Mouse (Mus musculus) testis, adult 2 months (tissue): ENCODE measurements around the gene Vars2.
A peak's percentile ranks its signal among the peaks of the same experiment; 100 is the strongest.

Experiments
- CTCF ChIP-seq: fragments of 200-500 bp; IDR thresholded peaks from 2 replicates; pipeline ENCODE4 v1.5.1; 2012; ENCODE audit warnings: low read depth, mild to moderate bottlenecking, inconsistent platforms, low read length, moderate library complexity; ENCODE audit not compliant: control insufficient read depth, insufficient read depth, insufficient replicate concordance
- POLR2A ChIP-seq: fragments of 200-500 bp; IDR thresholded peaks from 2 replicates; pipeline ENCODE4 v1.6.1; 2012; ENCODE audit warnings: low read depth, mild to moderate bottlenecking, inconsistent platforms, low read length, moderate library complexity; ENCODE audit not compliant: control insufficient read depth

DNA sequence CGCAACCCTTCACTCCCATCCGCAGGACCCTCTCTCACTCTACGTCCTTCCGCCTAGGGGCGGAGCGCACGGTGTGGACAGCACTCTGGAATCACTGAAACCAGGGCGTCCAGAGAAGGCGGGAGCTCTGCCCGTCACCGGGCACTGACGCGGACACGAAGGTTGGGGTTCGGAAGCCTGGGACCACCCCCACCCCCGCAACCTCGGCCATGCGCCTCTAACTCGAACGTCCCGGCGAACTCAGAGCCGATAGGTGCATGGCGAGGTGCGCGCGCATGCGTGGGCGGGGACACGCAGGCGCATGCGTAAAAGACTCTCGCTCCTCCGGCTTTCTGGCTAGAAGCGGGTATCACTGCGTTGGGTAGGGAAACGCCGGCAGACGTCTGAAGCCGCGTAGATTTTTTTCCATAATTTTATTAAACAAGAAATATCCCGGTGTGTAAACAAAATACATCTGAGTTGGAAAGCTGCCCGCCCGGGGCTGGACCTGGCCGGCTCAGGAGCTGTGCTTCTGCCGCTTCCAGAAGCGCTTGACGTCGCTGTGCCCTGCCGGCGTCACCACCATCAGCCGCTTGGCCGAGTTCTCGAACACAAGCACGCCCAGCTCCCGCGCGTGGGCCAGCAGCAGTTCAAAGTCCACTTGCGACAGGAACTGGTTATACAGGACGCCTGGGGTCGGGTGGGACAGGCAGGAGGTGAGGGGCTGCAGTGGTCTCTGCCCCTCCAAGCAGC, at the start of gene Vars2:
- no peak for TF ChIP-seq CTCF
- peak; percentile 83 for TF ChIP-seq POLR2A
